In genomic region chr6:144779945-144780607, GRCm38 (mm10) we compare ENCODE assay signal across 8 mouse cellular contexts. TPM values are rescaled to one million over a fixed set of nuclear protein-coding genes. Genes with fewer than 3 reads are reported as not detected.
DNase-seq lines count a peak whose midpoint lies in the region; ATAC-seq and TF ChIP-seq lines count a peak whose summit lies in the region.
"Had no signal": no experiment of that assay in that cellular context is flagged by ENCODE, and none has a peak within 500 bp of the region (broad histone marks: within the 10 kb centered on the region; RNA-seq: fewer than 3 reads in every experiment).

No protein-coding gene starts in this region.

- no peak overlapping the region; the same call in 1 of the 2 replicates for H3K9ac ChIP-seq in lung, embryonic 15.5 days
- no peak overlapping the region for H3K9ac ChIP-seq in hindbrain, embryonic 12.5 days
- no peak overlapping the region for H3K9ac ChIP-seq in liver, embryonic 13.5 days
- H3K9ac ChIP-seq in stomach, embryonic 15.5 days: no peak overlapping the region

- no peaks in the 10 kb centered on the region for H3K9me3 ChIP-seq in lung, embryonic 15.5 days
- no peaks in the 10 kb centered on the region for H3K9me3 ChIP-seq in hindbrain, embryonic 12.5 days (replicated peaks)
- no peaks in the 10 kb centered on the region for H3K9me3 ChIP-seq in liver, embryonic 13.5 days (replicated peaks)
- H3K9me3 ChIP-seq in stomach, embryonic 15.5 days: no peaks in the 10 kb centered on the region

- H3K4me3 ChIP-seq in lung, embryonic 15.5 days: peak overlapping the region; percentile 92
- no peak overlapping the region for H3K4me3 ChIP-seq in lung, adult 2 months (replicated peaks; ENCODE audit: extremely low read depth, low read depth, low read length)
- 0 out of 2 replicates have a peak overlapping the region, but pooled peaks have one; percentile 71 for H3K4me3 ChIP-seq in hindbrain, embryonic 12.5 days
- peak overlapping the region; percentile 64 for H3K4me3 ChIP-seq in liver, embryonic 13.5 days (replicated peaks)
- peak overlapping the region; percentile 84 for H3K4me3 ChIP-seq in stomach, embryonic 15.5 days (replicated peaks)

- no peaks in the 10 kb centered on the region for H3K36me3 ChIP-seq in lung, embryonic 15.5 days
- H3K36me3 ChIP-seq in hindbrain, embryonic 12.5 days: no peaks in the 10 kb centered on the region
- H3K36me3 ChIP-seq in liver, embryonic 13.5 days: no peaks in the 10 kb centered on the region
- H3K36me3 ChIP-seq in stomach, embryonic 15.5 days: no peaks in the 10 kb centered on the region

- peaks cover 23% of the 10 kb centered on the region for H3K4me1 ChIP-seq in lung, embryonic 15.5 days
- H3K4me1 ChIP-seq in lung, adult 2 months (ENCODE audit: control insufficient read depth, insufficient read depth, low read length): no peaks in the 10 kb centered on the region
- peaks cover 9% of the 10 kb centered on the region; the same call in 1 of the 2 replicates for H3K4me1 ChIP-seq in hindbrain, embryonic 12.5 days
- H3K4me1 ChIP-seq in liver, embryonic 13.5 days (replicated peaks): peaks cover 3% of the 10 kb centered on the region; the same call in 1 of the 2 replicates
- no peaks in the 10 kb centered on the region for H3K4me1 ChIP-seq in stomach, embryonic 15.5 days

- H3K27ac ChIP-seq in lung, embryonic 15.5 days: peak overlapping the region; percentile 88
- H3K27ac ChIP-seq in hindbrain, embryonic 12.5 days: no peak overlapping the region
- peak overlapping the region; percentile 69 for H3K27ac ChIP-seq in liver, embryonic 13.5 days
- peak overlapping the region; percentile 79; the same call in 1 of the 2 replicates for H3K27ac ChIP-seq in stomach, embryonic 15.5 days

- ATAC-seq in lung, embryonic 15.5 days (ENCODE audit: borderline replicate concordance, extremely low read depth, low FRiP score, low TSS enrichment): no peak
- no peak for ATAC-seq in hindbrain, embryonic 12.5 days (ENCODE audit: low FRiP score)
- ATAC-seq in liver, embryonic 13.5 days (ENCODE audit: low read depth): no peak
- ATAC-seq in stomach, embryonic 15.5 days (ENCODE audit: insufficient read depth, low FRiP score, low read depth): no peak
- no peak for ATAC-seq in frontal cortex, adult (ENCODE audit: low TSS enrichment)

- TF ChIP-seq CTCF in lung, adult 2 months (IDR thresholded peaks at IDR 0.05; ENCODE audit: insufficient read depth, low read length): no peak

- DNase-seq in lung, adult 2 months: no peak
- DNase-seq in liver, embryonic 13.5 days: no peak
- no peak for DNase-seq in thymus, postnatal 14 days
- DNase-seq: cerebellum, postnatal 10 days had no signal

- H3K27me3 ChIP-seq in lung, embryonic 15.5 days: peaks cover 10% of the 10 kb centered on the region; the same call in 1 of the 2 replicates
- peaks cover 3% of the 10 kb centered on the region; the same call in 1 of the 2 replicates for H3K27me3 ChIP-seq in hindbrain, embryonic 12.5 days
- peaks cover 38% of the 10 kb centered on the region for H3K27me3 ChIP-seq in liver, embryonic 13.5 days
- H3K27me3 ChIP-seq in stomach, embryonic 15.5 days (replicated peaks): no peaks in the 10 kb centered on the region

- H3K4me2 ChIP-seq in lung, embryonic 15.5 days: peak overlapping the region; percentile 97
- H3K4me2 ChIP-seq in hindbrain, embryonic 12.5 days (replicated peaks): peak overlapping the region; percentile 95; the same call in 1 of the 2 replicates
- H3K4me2 ChIP-seq in liver, embryonic 13.5 days: peak overlapping the region; percentile 69
- peak overlapping the region; percentile 95 for H3K4me2 ChIP-seq in stomach, embryonic 15.5 days

- WGBS in lung, embryonic 15.5 days: 27% methylated on average over 12 of the region's 12 CpGs
- WGBS in lung, adult 2 months: 48% methylated on average over 12 of the region's 12 CpGs
- 67% methylated on average over 12 of the region's 12 CpGs for WGBS in hindbrain, embryonic 12.5 days
- WGBS in liver, embryonic 13.5 days (ENCODE audit: insufficient replicate concordance): 45% methylated on average over 12 of the region's 12 CpGs
- WGBS in stomach, embryonic 15.5 days: 25% methylated on average over 12 of the region's 12 CpGs

- no peak for TF ChIP-seq POLR2A in lung, adult 2 months (IDR thresholded peaks at IDR 0.05; ENCODE audit: borderline replicate concordance, extremely low read depth, low read depth, low read length)

RNA-seq across cellular contexts. Expression of gene Sox5, which starts 1.7 kb away (rescaled TPM):
- polyA plus RNA-seq in lung, embryonic 15.5 days (2015; fragmentation: Nextera tagmentation; extraction: Ambion mirVana): 20.9 and 23.7 TPM in 2 replicates
- 5.0 and 8.6 TPM in 2 replicates for polyA plus RNA-seq in lung, adult 2 months (2012; rRNA removed)
- polyA plus RNA-seq in hindbrain, embryonic 12.5 days (2016; fragmentation: Nextera tagmentation; extraction: Ambion mirVana): 49.1 and 58.0 TPM in 2 replicates
- 4.9 and 5.9 TPM in 2 replicates for polyA plus RNA-seq in liver, embryonic 13.5 days (2015; fragmentation: Nextera tagmentation; extraction: Ambion mirVana)
- polyA plus RNA-seq in stomach, embryonic 15.5 days (2015; fragmentation: Nextera tagmentation; extraction: Ambion mirVana): 22.4 and 25.5 TPM in 2 replicates
